Mouse (Mus musculus): Measurements from ENCODE around the gene Ces4a.
"Not testable (repeated sequence)": the region's sequence is repeated elsewhere in the genome, so short reads cannot be mapped to it uniquely, and the experiment has no call there.

Gene Ces4a

DNA sequence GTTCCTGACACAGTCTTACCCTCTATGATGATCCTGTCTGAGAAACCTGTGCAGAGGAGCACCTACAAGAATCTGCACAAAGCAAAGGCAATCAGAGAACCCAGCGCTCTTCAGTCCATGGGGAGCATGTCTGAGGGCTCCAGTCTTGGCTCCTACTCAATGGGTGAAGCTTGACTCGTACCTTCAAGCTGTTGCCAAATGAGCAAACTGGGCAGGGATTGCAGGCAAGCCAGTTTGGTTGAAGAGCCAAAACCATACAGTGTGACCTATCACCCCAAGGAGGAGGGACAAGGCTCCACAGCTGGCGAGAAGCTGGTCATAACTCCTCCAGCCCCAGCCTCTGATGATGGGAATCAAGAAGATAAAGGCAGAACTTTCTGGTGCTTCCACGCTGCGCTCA lies at the start of gene Ces4a:
Gene Ces4a, plus strand, starts transcription at position 292 of the 400 bp plus-strand sequence.
- in situ Hi-C loops (cut with MboI, MseI): no loop called here

DNA sequence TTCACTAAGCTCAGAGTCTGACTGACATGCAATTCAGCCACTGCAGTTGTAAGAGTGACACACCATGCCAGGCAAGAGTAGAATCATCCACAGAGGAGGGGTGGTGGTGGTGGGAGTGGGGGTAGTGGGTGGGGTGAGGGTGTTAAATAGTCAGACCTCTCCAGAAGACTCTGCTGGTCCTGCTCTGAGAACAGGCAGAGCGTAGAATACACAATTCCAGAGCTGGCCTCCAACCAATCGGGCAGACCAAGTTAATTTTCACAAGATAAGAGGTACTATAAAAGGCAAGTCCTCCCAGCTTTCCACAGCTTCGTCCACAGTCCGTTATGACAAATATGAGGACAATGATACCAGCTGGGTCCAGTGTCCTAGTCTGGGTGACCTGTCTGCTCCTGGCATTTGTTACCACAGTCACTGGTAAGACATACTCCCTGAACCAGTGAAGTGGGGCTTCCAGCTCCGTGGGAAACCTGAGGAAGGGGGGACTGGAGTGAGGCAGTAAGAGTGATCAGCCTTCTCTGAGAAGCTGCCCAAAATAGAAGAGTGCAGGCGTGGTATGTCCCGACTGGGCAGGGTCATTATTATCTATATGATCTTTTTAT lies 48.0 kb upstream of the Ces4a start, which contains the start of gene Ces3b:
Gene Ces3b, plus strand, starts transcription at position 305 of the 602 bp plus-strand sequence.
- in situ Hi-C loops (cut with MboI, MseI): no loop called here

DNA sequence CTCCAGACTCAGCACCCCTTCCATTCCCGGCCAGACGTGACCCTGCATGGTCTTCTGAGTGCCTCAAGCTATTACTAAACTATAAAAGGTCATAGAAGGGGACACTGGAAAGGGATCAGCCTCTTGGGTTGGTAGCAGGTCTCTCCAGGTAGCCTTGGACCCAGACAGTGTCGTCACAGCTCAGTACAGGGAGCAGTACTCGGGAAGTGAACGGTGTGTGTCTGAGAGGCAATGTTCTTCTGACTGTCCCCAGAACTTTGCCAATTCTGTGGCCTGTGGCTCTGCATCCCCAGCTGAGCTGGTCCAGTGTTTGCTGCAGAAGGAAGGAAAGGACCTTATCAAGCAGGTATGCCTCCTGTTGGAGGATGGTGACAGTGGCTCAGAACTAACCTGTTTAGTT lies 43.4 kb upstream of the Ces4a start:
- in situ Hi-C loops (cut with MboI, MseI): not testable (repeated sequence)

DNA sequence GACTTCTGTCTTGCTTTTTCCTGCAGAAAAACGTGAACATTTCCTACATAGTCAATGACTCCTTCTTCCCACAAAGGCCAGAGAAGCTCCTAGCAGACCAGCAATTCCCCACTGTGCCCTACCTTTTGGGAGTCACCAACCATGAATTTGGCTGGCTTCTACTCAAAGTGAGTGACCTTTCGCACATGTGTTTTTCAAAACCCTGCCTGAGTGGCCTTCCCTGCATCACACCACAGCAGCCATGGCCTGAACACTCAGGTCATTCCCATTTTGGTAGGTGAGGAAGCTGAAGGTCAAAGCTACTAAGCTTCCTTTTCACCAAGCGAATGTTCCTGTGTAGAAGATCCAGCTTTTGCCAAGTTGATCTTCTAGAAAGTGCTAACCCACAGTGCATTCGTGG lies 43.0 kb upstream of the Ces4a start:
- in situ Hi-C loops (cut with MboI, MseI): no loop called here

DNA sequence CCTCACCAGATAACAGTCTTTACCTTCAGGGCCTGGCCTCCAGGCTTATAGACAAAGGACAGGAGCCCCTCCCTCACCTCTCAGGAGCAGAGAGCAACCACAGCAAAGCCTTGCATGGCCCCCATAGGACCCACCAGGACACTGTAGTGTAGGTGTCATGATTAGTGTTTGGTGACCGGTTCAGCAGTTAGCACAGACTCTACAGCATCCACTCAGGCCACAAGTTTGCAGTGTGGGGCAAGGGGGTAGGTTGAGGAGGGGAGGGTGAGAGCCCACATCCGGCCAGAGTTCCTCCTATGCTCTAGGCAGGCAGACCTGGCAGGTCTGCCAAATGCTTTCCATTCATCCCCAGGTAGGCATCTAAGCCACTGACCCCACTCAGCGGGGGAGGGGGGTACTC lies 37.6 kb upstream of the Ces4a start:
- in situ Hi-C loops (cut with MboI, MseI): no loop called here

DNA sequence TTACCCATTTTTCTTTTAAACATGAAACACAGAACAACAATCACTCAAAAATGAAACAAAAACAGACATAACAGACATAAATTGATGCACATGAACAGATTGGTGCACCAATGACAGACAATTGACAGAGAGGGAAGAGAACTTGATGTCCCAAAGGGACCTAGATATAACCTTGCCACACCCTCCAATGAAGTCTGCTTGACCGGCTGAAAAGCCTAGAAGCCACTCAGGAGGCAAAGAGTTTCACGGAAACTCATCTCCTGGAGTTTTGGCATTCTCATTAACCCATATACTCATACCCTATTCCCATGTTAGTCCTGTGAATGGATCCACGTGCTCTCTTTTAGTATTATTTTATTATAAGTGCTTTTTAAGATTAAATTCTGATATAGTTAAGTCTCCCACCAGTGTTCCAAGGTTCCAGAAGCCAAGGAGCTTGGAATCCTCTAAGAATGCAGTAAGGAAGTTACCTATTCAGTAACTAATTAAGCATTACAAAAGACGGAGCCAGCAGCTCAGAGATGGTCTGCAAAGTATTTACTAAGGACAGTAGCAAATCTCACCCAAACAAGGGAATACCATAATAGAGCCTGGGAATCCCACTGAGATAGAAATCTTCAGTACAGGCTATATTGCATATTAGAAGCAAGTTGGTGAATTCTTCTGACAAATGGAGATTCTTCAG lies 29.4 kb upstream of the Ces4a start:
- in situ Hi-C loops (cut with MboI, MseI): loop anchor here in 1 of 2 experiments (5.0 kb wide), 1 partner anchor 35 kb away; no protein-coding TSS in a partner anchor

DNA sequence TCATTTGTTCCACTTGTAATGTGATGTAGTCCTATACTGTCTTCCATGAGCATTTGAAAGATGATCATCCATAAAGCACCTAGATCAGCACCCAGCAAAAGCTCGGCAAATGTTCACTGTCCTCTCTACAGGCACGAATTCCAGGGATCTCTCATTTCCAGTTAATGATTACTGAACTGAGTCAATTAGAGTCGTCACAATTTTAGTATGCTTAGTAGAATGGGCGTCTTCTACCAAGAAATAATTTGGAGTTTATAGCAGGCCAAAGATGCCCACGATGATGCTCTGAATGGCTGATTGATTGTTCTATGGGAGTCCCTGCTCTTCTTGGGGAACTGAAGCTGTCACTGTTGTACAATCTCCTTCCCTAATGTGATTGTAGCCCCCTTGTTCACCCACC lies 27.9 kb upstream of the Ces4a start:
- in situ Hi-C loops (cut with MboI, MseI): loop anchor here in 1 of 2 experiments (5.0 kb wide), 1 partner anchor 36 kb away; no protein-coding TSS in a partner anchor

DNA sequence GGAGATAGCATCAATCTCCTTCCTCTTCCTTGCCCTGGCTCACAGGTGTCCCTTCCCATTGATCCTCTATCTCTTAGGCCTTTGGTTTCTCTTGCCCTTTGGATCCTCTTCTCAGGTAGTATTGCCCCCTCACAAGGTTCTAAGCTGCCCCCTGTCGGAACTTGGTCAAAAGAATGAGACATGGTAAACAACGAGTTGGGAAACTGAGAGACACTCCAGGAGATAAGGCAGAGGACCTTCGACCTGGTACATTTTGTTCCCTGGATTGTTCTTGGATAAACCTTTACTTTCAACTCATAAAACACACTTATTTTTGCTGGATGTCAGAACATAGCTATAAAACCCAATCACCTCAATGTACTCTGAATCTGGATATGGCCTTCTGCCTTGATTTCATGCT lies 27.4 kb upstream of the Ces4a start:
- in situ Hi-C loops (cut with MboI, MseI): loop anchor here in 1 of 2 experiments (5.0 kb wide), 1 partner anchor 37 kb away; no protein-coding TSS in a partner anchor

DNA sequence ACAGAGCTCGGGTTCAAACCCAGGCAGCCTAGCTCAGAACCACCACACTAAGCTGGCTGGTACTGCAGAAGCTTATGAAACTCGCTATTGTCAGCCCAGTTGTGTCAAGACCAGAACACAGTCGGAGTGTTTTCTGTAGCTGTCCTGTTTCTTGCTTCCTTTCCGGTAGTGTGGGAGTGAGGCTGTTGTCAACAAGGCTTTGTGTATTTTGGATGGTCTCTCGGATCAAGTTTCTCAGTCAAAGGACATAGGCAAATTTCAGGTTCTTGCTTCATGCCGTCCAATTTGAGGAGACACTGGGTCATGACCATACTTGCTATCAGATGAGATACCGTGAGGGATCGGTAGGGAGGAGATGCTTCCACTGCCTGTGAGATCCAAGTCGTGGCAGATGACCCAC lies 1.7 kb upstream of the Ces4a start:
- in situ Hi-C loops (cut with MboI, MseI): loop anchor here in 1 of 2 experiments (5.0 to 10.0 kb wide), 2 partner anchors 82 to 125 kb away; partner anchors contain the start of gene B3gnt9

DNA sequence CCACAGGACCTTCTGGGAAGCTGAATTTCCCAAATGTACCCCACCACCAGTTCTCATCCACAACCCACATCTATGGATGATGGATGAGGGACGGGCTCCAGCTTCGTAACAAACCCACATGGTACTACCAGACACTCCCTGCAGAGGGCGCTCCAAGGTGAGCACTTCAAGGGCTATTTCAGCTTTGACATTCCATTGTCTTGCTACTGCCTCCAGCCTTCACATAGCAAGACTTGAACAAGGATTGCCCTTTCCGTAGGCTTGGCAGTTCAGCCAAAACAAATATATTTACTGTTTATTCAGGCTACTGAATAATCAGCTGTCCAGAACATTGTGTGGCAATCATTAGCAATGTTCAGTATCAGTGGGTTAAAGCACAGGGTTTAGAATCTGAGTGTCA lies 6.8 kb downstream of the Ces4a start:
- in situ Hi-C loops (cut with MboI, MseI): no loop called here

DNA sequence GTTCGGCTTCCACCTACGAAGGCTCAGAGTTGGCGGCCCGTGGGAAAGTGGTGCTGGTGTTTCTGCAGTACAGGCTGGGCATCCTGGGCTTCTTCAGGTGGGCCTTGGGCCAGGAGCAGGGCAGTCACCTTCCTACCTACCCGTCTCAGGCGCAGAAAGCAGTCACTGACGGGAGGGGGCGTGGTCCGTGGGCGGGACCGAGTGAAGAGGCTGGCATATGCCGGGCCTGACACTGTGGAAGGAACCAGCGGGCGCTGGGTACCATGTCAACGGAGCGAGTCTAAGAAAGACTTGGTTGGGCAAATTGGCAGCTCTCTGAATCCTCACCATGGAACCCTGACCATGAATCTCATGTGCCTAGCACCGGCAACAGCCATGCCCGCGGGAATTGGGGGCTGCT lies 10.8 kb downstream of the Ces4a start:
- in situ Hi-C loops (cut with MboI, MseI): loop anchor here in 1 of 2 experiments (10.0 kb wide), 1 partner anchor 72 kb away; no protein-coding TSS in a partner anchor

DNA sequence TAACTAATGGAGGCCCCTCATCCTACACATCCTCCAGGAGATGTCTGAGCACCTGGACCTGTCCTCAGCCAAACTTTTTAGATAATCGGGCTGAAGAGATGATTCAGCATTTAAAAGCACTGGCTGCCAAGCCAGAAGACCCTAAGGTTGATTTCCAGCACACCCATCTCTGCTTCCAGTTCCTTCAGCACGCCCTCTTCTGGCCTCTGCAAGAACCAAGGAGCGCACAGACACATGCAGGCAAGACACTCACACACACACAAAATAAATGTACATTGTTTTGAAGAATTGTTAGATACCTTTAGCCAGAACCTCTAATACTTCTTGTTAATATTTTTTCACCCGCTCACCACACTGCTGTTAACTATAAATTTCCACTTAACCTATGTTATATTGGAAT lies 20.1 kb downstream of the Ces4a start:
- in situ Hi-C loops (cut with MboI, MseI): no loop called here

DNA sequence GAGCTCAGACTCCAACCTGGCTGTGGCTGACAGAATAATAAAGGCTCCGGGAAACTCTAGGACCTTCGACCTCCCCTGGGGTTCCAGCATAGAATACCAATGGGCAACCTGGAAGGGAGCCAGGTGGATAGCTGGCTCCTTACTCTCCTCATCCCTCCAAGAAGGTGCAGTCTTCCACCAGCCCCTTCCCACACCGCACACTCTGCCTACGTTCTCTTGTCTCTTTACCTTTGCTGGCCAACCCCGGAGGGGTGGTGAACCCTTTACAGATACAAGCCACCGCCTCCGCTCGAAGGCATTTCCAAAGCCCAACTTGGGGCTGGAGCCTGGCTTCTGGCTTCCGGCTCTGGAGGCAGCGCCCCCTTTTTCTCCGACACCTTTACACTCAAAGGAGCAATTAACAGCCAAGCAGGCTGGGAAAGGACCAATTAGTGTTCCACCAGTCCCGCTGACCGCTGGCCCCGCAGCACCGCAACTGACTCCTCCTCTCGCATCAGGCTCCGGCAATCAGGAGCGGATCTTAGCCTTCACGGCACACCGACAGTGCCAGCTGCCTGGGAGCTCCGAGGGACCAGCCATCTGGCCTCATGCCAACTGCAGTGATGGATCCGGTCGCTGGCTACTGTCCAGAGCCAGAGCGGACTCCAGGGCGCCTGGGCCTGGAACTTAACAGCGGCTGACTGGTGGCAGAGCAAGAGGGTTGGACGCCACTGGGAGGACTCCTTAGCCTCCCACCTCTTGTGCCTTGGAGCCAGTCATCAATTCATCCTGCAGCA lies 21.2 kb downstream of the Ces4a start:
- in situ Hi-C loops (cut with MboI, MseI): no loop called here

DNA sequence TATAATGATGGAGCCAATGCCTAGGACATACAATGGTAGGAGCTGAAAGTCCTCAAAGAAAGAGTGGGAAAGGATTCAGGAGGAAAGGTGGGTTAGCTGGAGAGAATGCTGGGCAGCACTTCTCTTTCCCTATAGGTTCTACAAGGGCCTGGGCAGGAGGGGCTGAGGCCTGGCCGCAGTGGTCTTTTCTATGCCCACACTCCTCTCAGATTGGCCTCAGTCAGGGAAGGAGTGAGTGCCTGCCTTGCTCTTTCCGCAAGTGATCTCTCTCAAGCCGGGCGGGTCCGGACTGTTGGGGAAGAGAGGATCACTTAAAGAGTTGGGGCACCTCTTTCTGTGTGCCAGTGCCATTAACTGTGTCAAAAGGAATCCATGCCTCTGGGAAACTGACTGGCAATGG lies 22.7 kb downstream of the Ces4a start:
- in situ Hi-C loops (cut with MboI, MseI): no loop called here

DNA sequence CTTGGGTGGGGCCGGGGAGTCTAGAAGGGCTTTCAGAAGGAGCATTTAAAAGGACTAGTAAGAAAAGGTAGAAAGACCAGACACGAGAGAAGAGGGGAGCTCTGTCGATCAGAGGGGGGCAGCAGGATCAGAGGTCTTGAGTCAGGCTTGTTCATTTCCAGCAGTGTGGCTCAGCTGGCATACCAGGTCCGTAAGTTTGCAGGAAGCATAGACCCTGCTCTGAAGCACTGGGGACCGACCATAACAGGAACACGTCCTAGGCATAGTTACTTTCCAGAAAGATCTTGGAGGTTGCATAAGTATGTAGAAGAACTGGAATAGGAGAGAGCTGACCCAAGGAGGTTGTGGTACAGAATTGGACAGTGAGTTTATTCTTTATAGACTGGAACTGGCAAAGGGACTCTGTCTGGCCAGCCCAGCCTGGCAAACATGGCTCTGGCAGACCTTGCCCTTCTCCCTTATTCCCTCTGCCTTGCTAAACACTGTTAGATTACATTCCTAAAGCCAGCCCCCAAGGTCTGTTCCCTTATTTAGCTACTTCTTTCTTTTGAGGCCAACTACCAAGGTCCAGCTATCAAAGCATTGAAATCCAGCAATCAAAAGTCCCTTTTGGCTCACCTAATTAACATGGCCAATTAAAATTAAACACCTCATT lies 23.6 kb downstream of the Ces4a start:
- in situ Hi-C loops (cut with MboI, MseI): no loop called here

DNA sequence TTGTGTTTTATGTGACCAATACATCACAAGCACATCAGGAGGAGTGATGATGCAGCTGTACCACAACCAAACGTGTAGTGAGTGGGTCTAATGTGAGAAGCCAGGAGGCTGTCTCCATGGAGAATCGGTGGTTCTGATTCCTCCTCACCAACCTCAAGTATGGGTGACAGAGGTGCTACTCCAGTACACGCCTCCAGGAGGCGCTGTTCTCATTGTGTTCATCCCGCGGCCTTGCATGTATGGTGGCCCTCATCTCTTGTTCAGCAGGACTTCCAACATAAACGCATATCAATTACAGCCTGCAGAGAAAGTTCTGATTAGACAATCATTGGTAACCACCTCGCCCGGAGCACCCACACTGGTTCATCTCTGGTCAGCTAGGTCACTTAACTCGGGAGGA lies 26.0 kb downstream of the Ces4a start:
- in situ Hi-C loops (cut with MboI, MseI): no loop called here

DNA sequence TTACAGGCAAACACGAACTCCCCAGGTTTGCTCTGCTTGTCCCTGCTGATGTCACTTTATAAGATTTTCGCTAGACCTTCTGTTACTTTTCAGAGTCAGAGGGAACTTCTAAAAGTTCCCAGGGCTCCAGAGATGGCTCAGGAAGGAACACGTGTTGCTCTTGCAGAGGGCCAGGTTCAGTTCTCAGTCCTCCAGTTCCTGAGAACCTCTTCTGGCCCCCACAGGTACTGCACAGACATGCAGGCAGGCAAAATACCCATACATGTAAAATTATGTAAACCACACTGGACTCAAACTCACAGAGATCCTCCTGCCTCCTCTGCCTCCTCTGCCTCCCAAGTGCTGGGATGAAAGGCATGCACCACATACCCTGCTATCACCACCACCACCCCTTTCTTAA lies 26.5 kb downstream of the Ces4a start:
- in situ Hi-C loops (cut with MboI, MseI): no loop called here

DNA sequence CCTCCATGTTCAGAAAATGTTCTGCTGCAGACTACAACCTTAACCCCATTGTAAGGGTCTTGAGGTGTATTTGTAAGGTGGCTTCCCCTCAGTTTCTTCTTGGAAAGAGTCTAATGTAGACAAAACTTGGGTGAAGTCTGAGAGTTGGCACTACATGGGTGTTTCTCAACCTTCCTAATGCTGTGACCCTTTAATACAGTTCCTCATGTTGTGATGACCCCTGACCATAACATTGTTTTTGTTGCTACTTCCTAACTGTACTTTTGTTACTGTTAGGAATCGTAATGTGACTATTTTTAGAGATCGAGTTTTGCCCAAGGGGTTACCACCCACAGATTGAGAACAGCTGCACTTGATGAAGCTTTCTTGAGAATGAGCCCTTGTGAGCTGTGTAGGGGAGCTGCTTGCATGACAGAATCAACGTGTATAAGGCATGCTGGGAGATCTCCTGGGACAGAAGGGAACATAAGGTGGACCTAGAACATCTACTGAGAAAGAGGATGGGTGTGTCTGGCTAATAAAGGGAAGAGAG lies 29.6 kb downstream of the Ces4a start:
- in situ Hi-C loops (cut with MboI, MseI): no loop called here

DNA sequence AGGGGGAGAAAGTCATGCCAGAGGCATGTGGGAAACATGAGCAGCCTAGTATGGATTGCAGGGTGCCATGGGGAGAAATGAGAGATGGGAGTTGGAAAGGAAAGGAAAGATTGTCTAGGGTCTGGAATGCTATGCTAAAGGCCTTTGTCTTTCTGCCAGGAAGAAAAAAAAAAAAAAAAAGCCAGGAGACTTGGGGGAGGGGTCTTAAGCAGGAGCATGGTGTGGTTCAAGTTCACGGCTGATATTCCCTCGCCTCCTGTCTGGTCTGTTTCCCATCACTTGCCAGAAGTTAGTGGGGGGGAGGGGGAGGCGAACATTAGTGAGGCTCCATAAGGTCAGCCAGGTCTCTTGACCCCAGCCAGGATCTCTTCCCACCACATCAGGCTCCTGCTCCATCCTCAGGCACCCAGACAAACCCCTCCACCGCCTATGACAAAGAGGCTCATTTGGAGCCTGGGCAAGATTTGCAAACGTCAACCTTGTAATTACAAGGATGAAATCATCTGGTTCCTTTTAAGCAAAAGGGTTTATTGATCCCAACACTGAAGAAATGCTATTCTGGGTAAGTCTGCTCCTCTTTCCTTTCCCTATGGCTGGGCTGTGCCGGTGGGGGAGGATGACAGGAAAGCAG lies 32.8 kb downstream of the Ces4a start:
- in situ Hi-C loops (cut with MboI, MseI): no loop called here

DNA sequence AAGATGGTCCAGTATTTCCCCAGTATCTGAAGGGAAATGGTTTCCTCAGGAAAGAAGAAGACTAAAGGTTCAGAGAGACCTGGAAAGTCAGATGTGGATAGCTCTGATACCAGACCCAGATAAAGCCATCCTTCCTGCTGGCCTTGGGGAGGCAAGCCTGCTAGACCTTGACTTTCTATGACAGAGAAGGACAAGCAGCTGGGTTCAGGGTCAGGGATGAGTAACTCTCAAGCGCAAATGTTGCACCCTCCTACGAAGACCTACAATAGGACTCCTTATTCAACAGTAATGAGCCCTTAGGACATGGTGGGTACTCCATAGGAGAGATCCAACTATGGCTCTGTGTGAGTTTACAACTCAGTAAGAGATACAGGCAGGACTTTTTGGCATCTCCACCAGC lies 33.6 kb downstream of the Ces4a start:
- in situ Hi-C loops (cut with MboI, MseI): loop anchor here in 1 of 2 experiments (5.0 kb wide), 1 partner anchor 1893 kb away; no protein-coding TSS in a partner anchor

DNA sequence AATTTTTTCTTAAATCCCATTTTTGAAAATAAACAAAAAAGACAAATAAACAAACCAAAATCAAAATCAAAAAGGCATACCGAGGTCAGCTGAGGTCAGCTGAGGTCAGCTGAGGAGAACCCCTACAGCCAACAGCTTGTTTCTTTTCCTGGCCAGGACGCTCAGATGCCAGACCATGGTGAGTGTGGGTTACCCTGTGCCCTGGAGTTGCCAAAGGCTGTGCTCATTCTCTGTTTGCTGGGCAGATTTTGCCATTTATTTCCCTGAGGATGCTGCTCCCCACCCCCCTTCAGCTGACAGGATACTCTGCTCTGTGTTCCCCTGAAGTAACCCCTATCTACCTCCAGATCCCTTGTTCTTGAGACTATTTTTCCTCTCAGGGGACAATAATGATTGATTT lies 35.5 kb downstream of the Ces4a start:
- in situ Hi-C loops (cut with MboI, MseI): loop anchor here in 1 of 2 experiments (5.0 kb wide), 1 partner anchor 1895 kb away; no protein-coding TSS in a partner anchor

Data from T-helper 17 cell (primary cell).